Mouse (Mus musculus): ENCODE data around the gene Pin4.

The Pin4 gene

GRCm38 (mm10) chrX:102157423-102157791 is 38.2 kb downstream of the Pin4 start:
- no peak for DNase-seq

- no peak for DNase-seq
Observed at GRCm38 (mm10) chrX:102159778-102160177, 40.5 kb downstream of the Pin4 start.

- DNase-seq: no peak
Observed at GRCm38 (mm10) chrX:102160528-102160927, 41.3 kb downstream of the Pin4 start.

- no peak for DNase-seq
Observed at GRCm38 (mm10) chrX:102163096-102163495, 43.8 kb downstream of the Pin4 start.

- DNase-seq: no peak
Observed at GRCm38 (mm10) chrX:102163529-102163928, 44.3 kb downstream of the Pin4 start.

- peak; percentile 58 for DNase-seq
Observed at GRCm38 (mm10) chrX:102166521-102166920, 47.3 kb downstream of the Pin4 start.

- DNase-seq: no peak
Observed at GRCm38 (mm10) chrX:102166986-102167385, 47.7 kb downstream of the Pin4 start.

GRCm38 (mm10) chrX:102169724-102170123 is 50.5 kb downstream of the Pin4 start:
- DNase-seq: no peak

- no peak for DNase-seq
Observed at GRCm38 (mm10) chrX:102170135-102170534, 50.9 kb downstream of the Pin4 start.

- DNase-seq: no peak
Observed at GRCm38 (mm10) chrX:102170900-102171299, 51.7 kb downstream of the Pin4 start.

- DNase-seq: no peak
Observed at GRCm38 (mm10) chrX:102175538-102176287, 56.5 kb downstream of the Pin4 start.

Measured in layer of hippocampus, adult 9-11 months (tissue).